Comparison of ENCODE assay signal across 11 mouse cellular contexts in the genomic region with DNA sequence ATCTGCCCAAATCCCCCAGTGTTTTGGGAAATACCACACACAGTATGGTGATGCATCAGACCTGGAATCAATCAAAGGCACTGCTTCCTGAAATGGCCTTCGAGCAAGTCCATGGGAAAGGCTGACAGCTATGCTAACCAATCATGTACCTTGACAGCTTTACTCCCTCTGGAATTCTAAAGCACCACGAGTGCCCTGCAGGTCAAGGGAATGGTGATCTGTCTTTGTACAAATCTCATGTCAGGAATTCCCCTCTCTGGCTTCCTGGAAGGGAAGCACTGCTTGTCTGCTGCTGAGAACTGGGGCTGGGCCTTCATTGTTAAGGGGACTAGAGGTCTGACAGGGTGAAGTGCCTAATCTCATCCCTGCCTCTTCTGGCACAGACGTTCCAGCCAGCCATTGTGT. TPM values are rescaled to one million over a fixed set of nuclear protein-coding genes. Genes with fewer than 3 reads are reported as not detected.
DNase-seq lines count a peak whose midpoint lies in the region; ATAC-seq and TF ChIP-seq lines count a peak whose summit lies in the region.
"Had no signal": no experiment of that assay in that cellular context is flagged by ENCODE, and none has a peak within 500 bp of the region (broad histone marks: within the 10 kb centered on the region; RNA-seq: fewer than 3 reads in every experiment).

No protein-coding gene starts in this region.

- peak; percentile 80 for ATAC-seq in hindbrain, embryonic 11.5 days (ENCODE audit: low FRiP score)
- ATAC-seq in hindbrain, postnatal 0 days, result no peak
- ATAC-seq in liver, embryonic 11.5 days (replicated peaks; ENCODE audit: low FRiP score), result peak; percentile 66

- H3K27ac ChIP-seq in hindbrain, embryonic 11.5 days (ENCODE audit: low read depth, low read length), result no peak overlapping the region
- H3K27ac ChIP-seq in hindbrain, postnatal 0 days, result no peak overlapping the region
- H3K27ac ChIP-seq in liver, embryonic 11.5 days (ENCODE audit: low read depth, low read length), result no peak overlapping the region
- H3K27ac ChIP-seq in cerebellum, adult 2 months (ENCODE audit: insufficient read depth, low read length), result no peak overlapping the region
- H3K27ac ChIP-seq: hindbrain, embryonic 15.5 days; limb, embryonic 12.5 days had no signal

- H3K36me3 ChIP-seq in hindbrain, embryonic 11.5 days (ENCODE audit: control insufficient read depth, insufficient read depth, low read length), result no peaks in the 10 kb centered on the region
- no peaks in the 10 kb centered on the region for H3K36me3 ChIP-seq in hindbrain, postnatal 0 days (ENCODE audit: insufficient read depth, low read length)
- peaks cover 4% of the 10 kb centered on the region; the same call in 1 of the 2 replicates for H3K36me3 ChIP-seq in liver, embryonic 11.5 days (ENCODE audit: control insufficient read depth, insufficient read depth, low read length)
- H3K36me3 ChIP-seq: G1E; hindbrain, embryonic 15.5 days had no signal

- no peak overlapping the region for H3K4me2 ChIP-seq in hindbrain, embryonic 11.5 days (replicated peaks; ENCODE audit: low read depth, low read length)
- H3K4me2 ChIP-seq in hindbrain, postnatal 0 days (ENCODE audit: low read depth, low read length), result no peak overlapping the region
- no peak overlapping the region for H3K4me2 ChIP-seq in liver, embryonic 11.5 days
- H3K4me2 ChIP-seq: hindbrain, embryonic 15.5 days; limb, embryonic 12.5 days had no signal

- no peaks in the 10 kb centered on the region for H3K9me3 ChIP-seq in hindbrain, embryonic 11.5 days (ENCODE audit: control insufficient read depth, low read length)
- no peaks in the 10 kb centered on the region for H3K9me3 ChIP-seq in hindbrain, postnatal 0 days (ENCODE audit: low read length)
- H3K9me3 ChIP-seq in liver, embryonic 11.5 days (ENCODE audit: control insufficient read depth, low read length), result no peaks in the 10 kb centered on the region
- H3K9me3 ChIP-seq: hindbrain, embryonic 15.5 days; limb, embryonic 12.5 days had no signal

- WGBS in hindbrain, embryonic 11.5 days, result 9% methylated on average over 3 of the region's 3 CpGs
- 21% methylated on average over 3 of the region's 3 CpGs for WGBS in hindbrain, postnatal 0 days
- WGBS in liver, embryonic 11.5 days, result 38% methylated on average over 3 of the region's 3 CpGs
- 36% methylated on average over 3 of the region's 3 CpGs for WGBS in cerebellum, adult 2 months

- DNase-seq in hindbrain, embryonic 11.5 days (ENCODE audit: low spot score), result peak; percentile 42
- no peak for DNase-seq in hindbrain, postnatal 0 days (ENCODE audit: low spot score)
- peak; percentile 61 for DNase-seq in Muller cell, postnatal 12 days (ENCODE audit: inconsistent ontology term)
- peak; percentile 39 for DNase-seq in embryo, embryonic 11.5 days (ENCODE audit: low read depth, low spot score)
- DNase-seq in liver, embryonic 11.5 days (ENCODE audit: low spot score), result no peak
- DNase-seq in gastrocnemius, postnatal 10 days, result no peak
- DNase-seq in frontal cortex, postnatal 36 days (ENCODE audit: low spot score in 2 of 2), result no peak
- DNase-seq in cerebellum, adult 2 months, result no peak

- H3K9ac ChIP-seq in hindbrain, embryonic 11.5 days (ENCODE audit: low read depth, low read length), result no peak overlapping the region
- H3K9ac ChIP-seq in hindbrain, postnatal 0 days (replicated peaks; ENCODE audit: low read length), result no peak overlapping the region
- H3K9ac ChIP-seq in liver, embryonic 11.5 days (ENCODE audit: low read depth, low read length), result no peak overlapping the region
- H3K9ac ChIP-seq: hindbrain, embryonic 15.5 days; limb, embryonic 12.5 days had no signal

- no peak overlapping the region for H3K4me3 ChIP-seq in hindbrain, embryonic 11.5 days (ENCODE audit: low read depth, low read length)
- no peak overlapping the region for H3K4me3 ChIP-seq in hindbrain, postnatal 0 days (ENCODE audit: low read length)
- no peak overlapping the region for H3K4me3 ChIP-seq in liver, embryonic 11.5 days (ENCODE audit: low read depth, low read length)
- no peak overlapping the region for H3K4me3 ChIP-seq in cerebellum, adult 2 months (replicated peaks; ENCODE audit: insufficient read depth, low read depth, low read length)
- H3K4me3 ChIP-seq: hindbrain, embryonic 15.5 days; limb, embryonic 12.5 days had no signal

- TF ChIP-seq CTCF in hindbrain, postnatal 0 days (IDR thresholded peaks at IDR 0.05; ENCODE audit: low read depth), result no peak
- no peak for TF ChIP-seq CTCF in cerebellum, adult 2 months (IDR thresholded peaks at IDR 0.05; ENCODE audit: borderline replicate concordance, insufficient read depth, low read depth, low read length)

- no peaks in the 10 kb centered on the region for H3K27me3 ChIP-seq in hindbrain, embryonic 11.5 days (ENCODE audit: control insufficient read depth, insufficient read depth, low read length)
- H3K27me3 ChIP-seq in hindbrain, postnatal 0 days (ENCODE audit: insufficient read depth, low read length), result no peaks in the 10 kb centered on the region
- no peaks in the 10 kb centered on the region for H3K27me3 ChIP-seq in liver, embryonic 11.5 days (replicated peaks; ENCODE audit: control insufficient read depth, insufficient read depth, low read length)
- H3K27me3 ChIP-seq in cerebellum, adult 2 months (ENCODE audit: control insufficient read depth, insufficient read depth, low read length), result no peaks in the 10 kb centered on the region
- H3K27me3 ChIP-seq: hindbrain, embryonic 15.5 days had no signal

- H3K4me1 ChIP-seq in hindbrain, embryonic 11.5 days (replicated peaks; ENCODE audit: control insufficient read depth, insufficient read depth, low read length), result no peaks in the 10 kb centered on the region
- H3K4me1 ChIP-seq in hindbrain, postnatal 0 days (ENCODE audit: insufficient read depth, low read length), result no peaks in the 10 kb centered on the region
- H3K4me1 ChIP-seq in liver, embryonic 11.5 days (replicated peaks; ENCODE audit: control insufficient read depth, insufficient read depth, low read length), result peaks cover 8% of the 10 kb centered on the region; the same call in 1 of the 2 replicates
- H3K4me1 ChIP-seq in cerebellum, adult 2 months (ENCODE audit: control insufficient read depth, insufficient read depth, low read length), result no peaks in the 10 kb centered on the region

- no peak for TF ChIP-seq POLR2A in cerebellum, adult 2 months (IDR thresholded peaks at IDR 0.05; ENCODE audit: borderline replicate concordance, insufficient read depth, low read length)

RNA-seq across cellular contexts. Expression of a gene that starts 17.3 kb away (rescaled TPM):
- 3.0 and 3.3 TPM in 2 replicates for polyA plus RNA-seq in hindbrain, embryonic 11.5 days (2014; fragmentation: Nextera tagmentation; extraction: Ambion mirVana)
- 15.1 and 16.1 TPM in 2 replicates for total RNA-seq in hindbrain, postnatal 0 days (2014; rRNA removed)
- 4.2 and 4.3 TPM in 2 replicates for polyA plus RNA-seq in hindbrain, postnatal 0 days (2015; fragmentation: Nextera tagmentation; extraction: Ambion mirVana)
- 12.6 and 12.9 TPM in 2 replicates for polyA plus RNA-seq in liver, embryonic 11.5 days (2014; fragmentation: Nextera tagmentation; extraction: Ambion mirVana)
- 10 to 100 TPM; 19.6 to 21.7 TPM for total RNA-seq in gastrocnemius, postnatal 10 days (2021)
- polyA plus RNA-seq in cerebellum, adult 2 months (2012; rRNA removed), result 7.7 and 8.2 TPM in 2 replicates

Comparison
In these comparisons a context has a peak if more than half of its experiments do, and no peak if none do; other contexts are left out.
1. DNase-seq: peak in hindbrain, embryonic 11.5 days (single experiment), Muller cell, postnatal 12 days (single experiment) and embryo, embryonic 11.5 days (single experiment); none in hindbrain, postnatal 0 days (single experiment), liver, embryonic 11.5 days (single experiment), gastrocnemius, postnatal 10 days (single experiment), frontal cortex, postnatal 36 days (0 of 2) and cerebellum, adult 2 months (0 of 2).